Mouse (Mus musculus) intestine, postnatal 0 days (tissue): ENCODE results near the gene Calm2. TPM values are rescaled to one million over a fixed set of nuclear protein-coding genes. Genes with fewer than 3 reads are reported as not detected.
A peak's percentile ranks its signal among the peaks of the same experiment; 100 is the strongest.

Source experiments
- ATAC-seq: fragments of 200-750 bp; cut with Nextera tagmentation; 2 replicates; pipeline ENCODE4 v1.8.0; 2017; ENCODE audit warnings: mild to moderate bottlenecking, moderate TSS enrichment, moderate library complexity
- H3K27ac ChIP-seq: fragments of 300-500 bp; sonication (generic); 2 replicates; pipeline ENCODE4 v1.5.1; 2014; ENCODE audit warnings: mild to moderate bottlenecking, low read depth, low read length, moderate library complexity
- H3K27me3 ChIP-seq: fragments of 300-500 bp; sonication (generic); replicated peaks from 2 replicates; pipeline ENCODE4 v1.6.1; 2014; ENCODE audit warnings: low read length, mixed read lengths; ENCODE audit not compliant: control insufficient read depth, insufficient read depth
- H3K36me3 ChIP-seq: fragments of 300-500 bp; sonication (generic); 2 replicates; pipeline ENCODE4 v1.6.1; 2014; ENCODE audit warnings: mild to moderate bottlenecking, moderate library complexity; ENCODE audit not compliant: control insufficient read depth, insufficient read depth
- H3K4me1 ChIP-seq: fragments of 300-500 bp; sonication (generic); replicated peaks from 2 replicates; pipeline ENCODE4 v1.6.1; 2014; ENCODE audit warnings: antibody characterized with exemption, low read length, mixed read lengths; ENCODE audit not compliant: control insufficient read depth, insufficient read depth
- H3K4me2 ChIP-seq: fragments of 300-500 bp; sonication (generic); replicated peaks from 2 replicates; pipeline ENCODE4 v1.6.1; 2014; ENCODE audit warnings: low read depth, mild to moderate bottlenecking, moderate library complexity
- H3K4me3 ChIP-seq: fragments of 300-500 bp; sonication (generic); 2 replicates; pipeline ENCODE4 v1.5.1; 2014; ENCODE audit warnings: low read depth, low read length
- H3K9ac ChIP-seq: fragments of 300-500 bp; sonication (generic); 2 replicates; pipeline ENCODE4 v1.6.1; 2014; ENCODE audit warnings: mild to moderate bottlenecking, low read depth, low read length
- H3K9me3 ChIP-seq: fragments of 300-500 bp; sonication (generic); 2 replicates; pipeline ENCODE4 v1.6.1; 2016; ENCODE audit warnings: mixed run types; ENCODE audit not compliant: control insufficient read depth
- CTCF ChIP-seq: sonication (generic); IDR thresholded peaks from 2 replicates; pipeline ENCODE4 v1.5.1; 2016; ENCODE audit warnings: low read depth, mild to moderate bottlenecking, control low read depth, antibody characterized with exemption, moderate library complexity
- WGBS: fragments of 180-500 bp; shearing (Covaris S2); extraction: QIAGEN DNeasy Blood & Tissue Kit; methylation state at CpG from one replicate; pipeline ENCODE4 v1.1.7; 2014; 5-methylcytosine and 5-hydroxymethylcytosine counted together
- polyA plus RNA-seq: library from polyadenylated mRNA; unstranded; fragments of >200 nt; fragmentation: Nextera tagmentation; extraction: Ambion mirVana; gene quantifications from 2 replicates; pipeline ENCODE4 v1.2.1, GENCODE M21; 2015

Gene Calm2
- polyA plus RNA-seq, 1 experiment from 2014 or later: 774 TPM

DNA sequence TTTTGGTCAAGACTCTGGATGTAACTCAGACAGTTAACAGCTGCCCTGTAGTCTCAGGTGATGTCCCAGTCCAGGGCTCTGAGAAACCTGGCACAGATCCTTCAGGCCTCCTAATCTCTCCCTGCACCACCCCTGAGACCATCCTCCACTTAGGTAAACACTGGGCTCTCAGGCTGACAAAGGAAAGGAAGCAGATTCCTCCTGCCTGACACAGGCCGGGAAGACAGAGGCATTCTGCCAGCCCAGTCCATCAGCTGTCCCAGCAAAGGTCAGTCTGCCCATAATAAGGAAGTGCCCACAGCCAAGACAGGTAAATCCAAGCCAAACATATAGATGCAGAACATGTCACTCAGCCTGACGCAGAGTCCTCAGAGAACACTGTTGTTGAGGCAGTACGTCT is 36.1 kb upstream of the Calm2 start:
- Histone ChIP-seq H3K27ac (no peak overlapping the region; the same call in 1 of the 2 replicates), H3K4me1 (0 out of 2 replicates have a peak, but pooled peaks cover 6% of the 10 kb centered on the region), H3K4me2 (no peak overlapping the region), H3K36me3 (no peaks in the 10 kb centered on the region), H3K9ac (no peak overlapping the region), H3K9me3 (no peaks in the 10 kb centered on the region), H3K4me3 (no peak overlapping the region), H3K27me3 (no peaks in the 10 kb centered on the region)
- ATAC-seq: peak; percentile 39; the same call in 1 of the 2 replicates
- no peak for TF ChIP-seq CTCF
- WGBS: 40% methylated on average over 3 of the region's 3 CpGs

DNA sequence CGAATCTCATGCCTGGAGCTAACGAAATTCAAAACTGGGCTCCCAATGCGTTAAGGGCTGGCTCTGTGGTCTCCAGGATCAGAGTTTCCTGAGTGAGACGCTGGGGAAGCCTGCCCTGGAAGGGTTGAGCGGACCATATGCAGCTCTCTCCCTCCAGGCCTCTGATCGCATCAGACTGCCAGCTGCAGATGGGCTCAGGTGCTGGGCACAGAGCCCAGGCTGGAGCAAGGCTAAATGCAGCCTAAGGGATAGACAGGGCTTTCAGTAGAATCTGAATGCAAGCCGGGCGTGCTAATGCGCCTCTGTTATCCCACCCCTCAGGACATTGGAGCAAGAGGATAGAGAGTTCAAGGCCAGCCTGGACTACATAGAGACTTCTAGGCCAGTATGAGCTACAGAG is 31.8 kb upstream of the Calm2 start:
- Histone ChIP-seq H3K27me3 (no peaks in the 10 kb centered on the region), H3K4me1 (peaks cover 19% of the 10 kb centered on the region), H3K4me2 (no peak overlapping the region), H3K9ac (no peak overlapping the region), H3K9me3 (no peaks in the 10 kb centered on the region), H3K4me3 (no peak overlapping the region), H3K36me3 (no peaks in the 10 kb centered on the region), H3K27ac (no peak overlapping the region)
- no peak for TF ChIP-seq CTCF
- WGBS: 72% methylated on average over 9 of the region's 9 CpGs
- ATAC-seq: no peak

DNA sequence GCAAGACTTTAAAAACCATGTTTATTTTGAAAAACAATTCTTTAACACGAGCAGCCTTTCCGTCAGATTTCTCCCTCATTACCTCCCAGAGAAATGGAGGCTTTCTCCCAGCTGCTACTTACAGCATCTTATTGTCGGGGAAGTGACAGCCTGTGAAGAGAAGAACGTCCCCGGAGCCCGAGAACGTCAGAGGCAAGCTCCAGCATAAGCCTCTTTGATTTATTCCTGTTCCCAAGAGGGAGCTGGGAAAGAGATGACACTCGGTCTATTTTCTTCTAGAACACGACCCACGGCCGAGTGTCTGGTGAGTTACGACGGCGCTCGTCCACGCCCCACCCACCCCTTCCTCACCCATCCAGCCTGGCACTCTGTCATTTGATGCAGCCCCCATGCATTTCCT is 30.9 kb upstream of the Calm2 start:
- Histone ChIP-seq H3K4me2 (no peak overlapping the region), H3K36me3 (no peaks in the 10 kb centered on the region), H3K4me3 (no peak overlapping the region), H3K9me3 (no peaks in the 10 kb centered on the region), H3K4me1 (peaks cover 22% of the 10 kb centered on the region), H3K27ac (no peak overlapping the region), H3K27me3 (no peaks in the 10 kb centered on the region), H3K9ac (no peak overlapping the region)
- no peak for TF ChIP-seq CTCF
- 65% methylated on average over 16 of the region's 16 CpGs for WGBS
- ATAC-seq: no peak

DNA sequence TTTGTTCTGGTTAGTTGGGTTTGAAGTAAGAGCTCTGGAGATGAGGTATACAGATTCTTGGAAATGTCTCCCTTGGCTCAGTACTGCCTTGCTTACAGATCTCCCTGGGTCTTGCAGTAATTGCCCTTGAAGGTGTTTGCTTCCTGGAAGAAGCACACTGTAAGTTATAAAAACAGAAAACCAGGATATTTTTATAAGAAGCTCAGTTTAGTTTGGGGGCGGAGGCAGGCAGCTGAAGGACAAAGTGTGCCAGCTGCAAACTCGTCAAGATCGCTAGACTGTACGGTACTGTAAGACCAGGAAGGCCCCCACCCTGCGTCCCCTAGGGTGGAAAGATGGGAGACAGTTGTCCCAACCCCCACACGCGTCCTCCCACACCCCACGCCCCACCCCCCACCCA is 28.6 kb upstream of the Calm2 start:
- Histone ChIP-seq H3K36me3 (no peaks in the 10 kb centered on the region), H3K9ac (no peak overlapping the region), H3K4me2 (no peak overlapping the region), H3K27me3 (no peaks in the 10 kb centered on the region), H3K27ac (no peak overlapping the region), H3K4me3 (no peak overlapping the region), H3K4me1 (peaks cover 20% of the 10 kb centered on the region), H3K9me3 (no peaks in the 10 kb centered on the region)
- WGBS: 42% methylated on average over 8 of the region's 8 CpGs
- no peak for TF ChIP-seq CTCF
- no peak for ATAC-seq

DNA sequence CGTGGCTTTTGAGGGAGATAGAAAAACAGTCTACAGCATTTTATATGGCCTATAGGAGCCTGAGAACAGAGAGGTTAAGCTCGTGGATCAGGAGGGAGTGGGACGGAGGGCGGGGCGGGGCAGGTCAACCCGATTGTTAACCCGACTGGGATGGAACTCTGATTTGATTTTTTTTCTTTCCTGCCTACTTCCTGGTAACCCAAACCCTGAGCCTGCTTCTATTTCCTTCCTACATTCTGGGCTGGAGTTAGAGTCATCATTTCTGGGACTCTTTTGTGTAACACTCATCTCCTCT is 27.7 kb upstream of the Calm2 start:
- H3K36me3 ChIP-seq: no peaks in the 10 kb centered on the region
- WGBS: 2% methylated on average over 7 of the region's 7 CpGs
- no peak for TF ChIP-seq CTCF
- H3K4me2 ChIP-seq: peak overlapping the region; percentile 70
- H3K27me3 ChIP-seq: no peaks in the 10 kb centered on the region
- ATAC-seq: no peak
- H3K27ac ChIP-seq: no peak overlapping the region
- peak overlapping the region; percentile 34; the same call in 1 of the 2 replicates for H3K9ac ChIP-seq
- no peaks in the 10 kb centered on the region for H3K9me3 ChIP-seq
- H3K4me1 ChIP-seq: peaks cover 20% of the 10 kb centered on the region
- H3K4me3 ChIP-seq: peak overlapping the region; percentile 26

DNA sequence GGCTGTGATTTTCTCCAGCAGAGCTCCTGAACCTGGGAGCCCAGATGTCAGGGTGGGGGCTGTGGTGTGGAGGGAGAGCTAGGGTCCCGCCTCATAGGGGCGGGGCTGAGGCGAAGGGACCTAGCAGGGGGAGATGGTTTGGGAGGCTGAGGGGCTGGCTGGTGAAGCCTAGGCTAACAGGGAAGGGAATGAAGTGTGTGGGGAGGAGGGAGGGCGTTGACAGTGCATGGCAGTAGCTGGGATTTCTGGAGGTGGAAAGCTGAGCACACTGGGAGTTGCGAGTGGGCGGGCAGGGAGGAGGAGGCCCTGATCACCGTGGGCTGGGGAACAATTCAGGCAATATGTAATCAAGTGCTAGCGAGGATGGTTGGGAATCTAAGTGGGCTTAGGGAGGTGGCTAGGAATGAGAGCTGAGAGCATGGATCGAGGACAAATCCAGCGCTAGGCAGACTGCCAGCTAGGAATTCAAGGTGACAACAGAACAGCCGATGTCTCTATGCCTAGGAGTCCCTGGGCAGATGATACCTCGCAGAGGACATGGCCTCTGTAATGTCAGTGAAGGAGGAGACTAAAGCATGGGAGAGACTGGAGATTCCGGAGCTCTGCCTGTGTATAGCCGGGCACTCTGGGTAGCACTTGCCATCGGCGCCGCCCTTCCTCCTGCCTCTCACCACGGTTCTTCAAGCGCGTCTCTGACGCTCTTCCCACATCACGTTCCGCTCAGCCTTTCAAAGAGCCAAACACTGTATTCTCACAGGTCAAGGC is 27.2 kb upstream of the Calm2 start:
- Histone ChIP-seq H3K36me3 (no peaks in the 10 kb centered on the region), H3K4me2 (peak overlapping the region; percentile 70), H3K4me3 (peak overlapping the region; percentile 26), H3K4me1 (peaks cover 20% of the 10 kb centered on the region), H3K27me3 (no peaks in the 10 kb centered on the region), H3K27ac (peak overlapping the region; percentile 8; the same call in 1 of the 2 replicates), H3K9ac (peak overlapping the region; percentile 37; the same call in 1 of the 2 replicates), H3K9me3 (no peaks in the 10 kb centered on the region)
- TF ChIP-seq CTCF: no peak
- 5% methylated on average over 23 of the region's 23 CpGs for WGBS
- ATAC-seq: peak; percentile 28; the same call in 1 of the 2 replicates
